Mouse (Mus musculus) MEL-GATA-1-ER (cell line): ENCODE measurements around the gene Aqp5.

Source experiments
- DNase-seq: peaks from one replicate; pipeline ENCODE4 v3.0.0-alpha.2; 2012; ENCODE audit warnings: low read depth; ENCODE audit errors: extremely low read depth

The Aqp5 gene

GRCm38 (mm10) chr15:99634702-99635101 lies 44.1 kb downstream of the Aqp5 start:
- DNase-seq: no peak

- no peak for DNase-seq
These were observed 47.0 kb downstream of the Aqp5 start for GRCm38 (mm10) chr15:99637405-99638123.

- no peak for DNase-seq
These were observed 47.5 kb downstream of the Aqp5 start for GRCm38 (mm10) chr15:99638124-99638485.

- DNase-seq: no peak
These were observed 52.0 kb downstream of the Aqp5 start for GRCm38 (mm10) chr15:99642622-99643021.

GRCm38 (mm10) chr15:99643832-99644231 lies 53.2 kb downstream of the Aqp5 start:
- no peak for DNase-seq
